Mouse (Mus musculus) monocyte, adult 5-6 weeks (primary cell): Measurements from ENCODE around the gene Tmem270. TPM values are rescaled to one million over a fixed set of nuclear protein-coding genes. Genes with fewer than 3 reads are reported as not detected.

Experiments
- ATAC-seq: fragments of 153-309, 156-312 bp; replicated peaks from 2 replicates; pipeline ENCODE4 v1.8.0; 2017; ENCODE audit warnings: mild to moderate bottlenecking; ENCODE audit not compliant: low TSS enrichment, insufficient number of reproducible peaks, severe bottlenecking, poor library complexity, low FRiP score
- total RNA-seq: library from RNA; stranded (forward); fragments of 200-1000, 200-491, 200-594 nt; gene quantifications from 3 replicates; pipeline ENCODE4 v1.2.3, GENCODE M21; 2017

Tmem270 gene
- total RNA-seq, 1 experiment from 2014 or later: not detected

DNA sequence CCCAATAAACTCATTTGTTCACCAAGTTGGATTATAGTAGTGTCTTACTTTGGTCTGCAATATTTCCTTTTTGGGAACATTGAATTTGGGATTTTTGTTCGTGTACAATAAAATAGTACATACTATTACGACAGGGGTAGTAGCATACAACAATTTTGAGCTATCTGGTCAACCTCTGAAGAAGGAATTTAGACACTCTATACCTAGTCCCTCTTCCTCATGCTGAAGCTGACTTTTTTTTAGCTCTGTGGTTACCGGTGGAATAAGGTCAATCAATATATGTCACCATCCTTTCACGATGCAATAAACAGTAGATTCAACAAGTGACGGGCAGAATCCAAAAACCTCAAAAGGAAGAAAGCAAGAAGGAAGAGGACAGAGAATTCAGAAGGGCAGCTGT is 53.7 kb downstream of the Tmem270 start:
- ATAC-seq: no peak

Other genes starting within 250 kb of the Tmem270 start
- 5.1 to 31.9 TPM (median 6.9 TPM) in 3 replicates for gene Limk1, start 218.1 kb downstream of the Tmem270 start, total RNA-seq
- gene Eln, start 159.4 kb downstream of the Tmem270 start, total RNA-seq: not detected in 3 replicates
- gene Cldn13, start 8.8 kb upstream of the Tmem270 start, total RNA-seq: not detected in 3 replicates
- gene Mettl27, start 25.6 kb upstream of the Tmem270 start, total RNA-seq: 1.3 to 1.6 TPM in 2 of 3 replicates, not detected in the other
- gene Cldn4, start 40.2 kb upstream of the Tmem270 start, total RNA-seq: not detected in 3 replicates
- gene Cldn3, start 79.5 kb upstream of the Tmem270 start, total RNA-seq: not detected in 3 replicates
- gene Abhd11, start 102.4 kb upstream of the Tmem270 start, total RNA-seq: 13.0 to 27.0 TPM (median 24.1 TPM) in 3 replicates
- 0.29 to 0.76 TPM in 2 of 3 replicates, not detected in the other for gene Stx1a, start 116.7 kb upstream of the Tmem270 start, total RNA-seq
- 3.8 to 6.5 TPM (median 5.5 TPM) in 3 replicates for gene Dnajc30, start 157.5 kb upstream of the Tmem270 start, total RNA-seq
- 50.6 to 85.3 TPM (median 72.7 TPM) in 3 replicates for gene Bud23, start 158.2 kb upstream of the Tmem270 start, total RNA-seq
- gene Vps37d, start 171.5 kb upstream of the Tmem270 start, total RNA-seq: 0.43 TPM in 1 of 3 replicates, not detected in the others
- 0.57 to 4.5 TPM (median 1.1 TPM) in 3 replicates for gene Mlxipl, start 183.2 kb upstream of the Tmem270 start, total RNA-seq
- gene Tbl2, start 242.9 kb upstream of the Tmem270 start, total RNA-seq: 4.3 to 9.9 TPM (median 9.6 TPM) in 3 replicates